Mouse (Mus musculus): ENCODE data around the gene Cenps. TPM values are rescaled to one million over a fixed set of nuclear protein-coding genes. Genes with fewer than 3 reads are reported as not detected.

Gene Cenps
- total and polyA plus RNA-seq, 2 experiments from 2014 or later = 2.0 to 10.3 TPM

DNA sequence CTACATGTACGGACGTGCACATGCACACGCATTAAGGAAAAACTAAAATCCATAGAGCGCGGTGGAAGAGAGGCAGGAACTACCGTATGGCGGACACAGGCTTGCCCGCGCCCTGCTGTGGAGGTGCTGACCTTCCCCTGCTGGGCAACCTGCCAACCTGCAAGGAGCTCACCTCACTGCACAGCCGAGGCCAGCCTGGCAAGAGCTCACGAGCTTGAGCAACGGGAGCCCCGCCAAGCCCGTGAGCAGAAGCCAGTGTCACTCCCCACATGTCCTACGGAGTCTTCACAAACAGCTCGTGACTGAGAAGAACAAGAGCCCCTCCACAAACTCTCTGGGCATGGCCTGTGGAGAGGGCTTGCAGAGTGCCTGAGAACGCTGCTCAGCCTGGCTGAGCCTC lies 55.9 kb downstream of the Cenps start:
- Histone ChIP-seq H3K9me3 (replicated peaks; ENCODE audit: control insufficient read depth, low read length) (no peaks in the 10 kb centered on the region), H3K36me3 (replicated peaks; ENCODE audit: control insufficient read depth, insufficient read depth, low read length) (no peaks in the 10 kb centered on the region), H3K4me3 (ENCODE audit: low read depth, low read length) (peak overlapping the region; percentile 10; the same call in 1 of the 2 replicates), H3K27ac (ENCODE audit: low read depth) (peak overlapping the region; percentile 77), H3K4me1 (ENCODE audit: control insufficient read depth, insufficient read depth) (peaks cover 15% of the 10 kb centered on the region; the same call in 1 of the 2 replicates), H3K27me3 (ENCODE audit: control insufficient read depth, insufficient read depth, low read length) (no peaks in the 10 kb centered on the region), H3K4me2 (ENCODE audit: low read depth, low read length) (peak overlapping the region; percentile 45), H3K9ac (replicated peaks; ENCODE audit: low read depth, low read length) (no peak overlapping the region)
- TF ChIP-seq CTCF (IDR thresholded peaks at IDR 0.05; ENCODE audit: low read depth) = no peak
- TF ChIP-seq EP300 (IDR thresholded peaks at IDR 0.05; ENCODE audit: low read depth) = peak; percentile 55; the same call in 1 of the 2 replicates
- peak; percentile 94 for ATAC-seq (ENCODE audit: insufficient read depth, low read depth)
- DNase-seq (ENCODE audit: low spot score) = peak; percentile 82
- WGBS = 32% methylated on average over 17 of the region's 17 CpGs

DNA sequence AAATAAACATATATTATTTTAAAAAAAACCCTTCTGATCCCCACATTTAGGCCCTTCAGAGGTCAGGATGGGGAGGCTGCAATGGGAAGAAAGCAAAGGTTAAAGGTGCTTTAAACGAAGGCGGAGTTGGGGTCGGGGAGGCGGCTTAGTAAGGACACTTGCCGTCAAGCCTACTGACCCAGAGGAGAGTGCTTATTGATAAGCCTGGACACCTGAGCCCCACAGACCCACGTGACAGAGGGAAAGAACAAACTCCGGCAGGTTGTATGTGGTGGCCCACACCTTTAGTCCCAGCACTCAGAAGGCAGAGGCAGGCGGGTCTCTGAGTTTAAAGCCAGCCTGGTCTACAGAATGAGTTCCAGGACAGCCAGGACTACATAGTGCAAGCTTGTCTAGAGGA lies 57.3 kb downstream of the Cenps start:
- Histone ChIP-seq H3K27ac (ENCODE audit: low read depth) (no peak overlapping the region), H3K4me1 (ENCODE audit: control insufficient read depth, insufficient read depth) (peaks cover 15% of the 10 kb centered on the region; the same call in 1 of the 2 replicates), H3K4me3 (ENCODE audit: low read depth, low read length) (no peak overlapping the region), H3K36me3 (replicated peaks; ENCODE audit: control insufficient read depth, insufficient read depth, low read length) (0 out of 2 replicates have a peak, but pooled peaks cover 4% of the 10 kb centered on the region), H3K4me2 (ENCODE audit: low read depth, low read length) (no peak overlapping the region), H3K9ac (replicated peaks; ENCODE audit: low read depth, low read length) (no peak overlapping the region), H3K9me3 (replicated peaks; ENCODE audit: control insufficient read depth, low read length) (no peaks in the 10 kb centered on the region), H3K27me3 (ENCODE audit: control insufficient read depth, insufficient read depth, low read length) (no peaks in the 10 kb centered on the region)
- no peak for ATAC-seq (ENCODE audit: insufficient read depth, low read depth)
- DNase-seq (ENCODE audit: low spot score) = no peak
- TF ChIP-seq CTCF (IDR thresholded peaks at IDR 0.05; ENCODE audit: low read depth) = no peak
- TF ChIP-seq EP300 (IDR thresholded peaks at IDR 0.05; ENCODE audit: low read depth) = no peak
- WGBS = 94% methylated on average over 8 of the region's 8 CpGs

DNA sequence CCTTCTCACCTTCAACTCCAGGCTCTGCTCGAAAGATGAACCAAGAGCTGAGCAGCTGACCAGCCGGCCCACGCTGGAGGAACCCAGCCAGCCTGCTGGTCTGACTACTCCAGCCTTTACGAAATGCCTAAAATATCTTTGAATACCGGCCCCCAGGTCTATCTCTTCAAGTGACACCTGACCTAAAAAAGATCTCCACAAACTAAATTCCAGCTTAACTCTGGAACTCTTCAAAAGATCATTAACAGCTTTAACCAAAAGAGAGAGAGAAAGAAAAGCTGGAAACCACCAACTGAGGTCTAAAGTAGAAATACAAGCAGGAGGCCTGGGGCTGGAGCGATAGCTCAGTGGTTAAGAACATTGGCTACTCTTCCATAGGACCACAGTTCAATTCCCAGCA lies 57.8 kb downstream of the Cenps start:
- Histone ChIP-seq H3K27me3 (ENCODE audit: control insufficient read depth, insufficient read depth, low read length) (no peaks in the 10 kb centered on the region), H3K27ac (ENCODE audit: low read depth) (no peak overlapping the region), H3K36me3 (replicated peaks; ENCODE audit: control insufficient read depth, insufficient read depth, low read length) (peaks cover 9% of the 10 kb centered on the region; the same call in 1 of the 2 replicates), H3K9me3 (replicated peaks; ENCODE audit: control insufficient read depth, low read length) (no peaks in the 10 kb centered on the region), H3K4me2 (ENCODE audit: low read depth, low read length) (no peak overlapping the region), H3K4me3 (ENCODE audit: low read depth, low read length) (no peak overlapping the region), H3K4me1 (ENCODE audit: control insufficient read depth, insufficient read depth) (peaks cover 15% of the 10 kb centered on the region; the same call in 1 of the 2 replicates), H3K9ac (replicated peaks; ENCODE audit: low read depth, low read length) (no peak overlapping the region)
- no peak for DNase-seq (ENCODE audit: low spot score)
- WGBS = 54% methylated on average over 6 of the region's 6 CpGs
- TF ChIP-seq EP300 (IDR thresholded peaks at IDR 0.05; ENCODE audit: low read depth) (no peak), CTCF (IDR thresholded peaks at IDR 0.05; ENCODE audit: low read depth) (no peak)
- ATAC-seq (ENCODE audit: insufficient read depth, low read depth) = no peak

DNA sequence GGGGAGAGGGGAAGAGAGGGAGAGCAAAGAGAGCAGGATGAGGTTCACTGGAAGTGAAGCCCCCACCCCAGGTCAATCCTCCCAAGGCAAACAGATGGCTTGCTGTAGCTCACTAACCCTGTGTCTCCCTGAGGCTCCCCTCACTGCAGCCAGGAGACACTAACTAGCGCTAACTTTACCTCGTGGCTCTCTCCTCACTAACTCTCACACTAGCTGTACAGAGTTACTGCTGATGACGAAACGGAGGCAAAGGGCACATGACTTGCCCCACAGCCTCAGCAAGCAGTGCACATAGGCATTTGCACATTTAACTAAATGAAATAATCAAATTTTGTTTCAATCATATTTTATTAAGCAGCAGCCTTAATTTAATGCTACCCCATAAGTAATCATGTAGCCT lies 59.2 kb downstream of the Cenps start:
- WGBS = 75% methylated on average over 4 of the region's 4 CpGs
- Histone ChIP-seq H3K4me2 (ENCODE audit: low read depth, low read length) (no peak overlapping the region), H3K9me3 (replicated peaks; ENCODE audit: control insufficient read depth, low read length) (no peaks in the 10 kb centered on the region), H3K4me1 (ENCODE audit: control insufficient read depth, insufficient read depth) (peaks cover 15% of the 10 kb centered on the region; the same call in 1 of the 2 replicates), H3K4me3 (ENCODE audit: low read depth, low read length) (no peak overlapping the region), H3K27me3 (ENCODE audit: control insufficient read depth, insufficient read depth, low read length) (no peaks in the 10 kb centered on the region), H3K36me3 (replicated peaks; ENCODE audit: control insufficient read depth, insufficient read depth, low read length) (peaks cover 12% of the 10 kb centered on the region; the same call in 1 of the 2 replicates), H3K27ac (ENCODE audit: low read depth) (no peak overlapping the region), H3K9ac (replicated peaks; ENCODE audit: low read depth, low read length) (no peak overlapping the region)
- DNase-seq (ENCODE audit: low spot score) (no peak), ATAC-seq (ENCODE audit: insufficient read depth, low read depth) (no peak)
- TF ChIP-seq EP300 (IDR thresholded peaks at IDR 0.05; ENCODE audit: low read depth) (no peak), CTCF (IDR thresholded peaks at IDR 0.05; ENCODE audit: low read depth) (no peak)

Other genes with a start within 250 kb of the Cenps start
- 43.9 and 49.2 TPM in 2 replicates for gene Pex14, start 37.8 kb downstream of the Cenps start, total RNA-seq (2014; rRNA removed; ENCODE audit: low replicate concordance)
- 35.4 and 38.1 TPM in 2 replicates for gene Pex14, start 37.8 kb downstream of the Cenps start, polyA plus RNA-seq (2015; fragmentation: Nextera tagmentation; extraction: Ambion mirVana)
- gene Dffa, start 33.5 kb downstream of the Cenps start, total RNA-seq (2014; rRNA removed; ENCODE audit: low replicate concordance) = 13.3 and 20.8 TPM in 2 replicates
- 22.9 and 26.2 TPM in 2 replicates for gene Dffa, start 33.5 kb downstream of the Cenps start, polyA plus RNA-seq (2015; fragmentation: Nextera tagmentation; extraction: Ambion mirVana)
- gene Cort, start 10.9 kb downstream of the Cenps start, total RNA-seq (2014; rRNA removed; ENCODE audit: low replicate concordance) = not detected in 2 replicates
- not detected in 2 replicates for gene Cort, start 10.9 kb downstream of the Cenps start, polyA plus RNA-seq (2015; fragmentation: Nextera tagmentation; extraction: Ambion mirVana)
- gene Pgd, start 29.1 kb upstream of the Cenps start, total RNA-seq (2014; rRNA removed; ENCODE audit: low replicate concordance) = 18.5 and 27.1 TPM in 2 replicates
- 48.4 and 49.8 TPM in 2 replicates for gene Pgd, start 29.1 kb upstream of the Cenps start, polyA plus RNA-seq (2015; fragmentation: Nextera tagmentation; extraction: Ambion mirVana)
- gene Kif1b, start 170.1 kb upstream of the Cenps start, total RNA-seq (2014; rRNA removed; ENCODE audit: low replicate concordance) = 62.9 and 63.3 TPM in 2 replicates
- gene Kif1b, start 170.1 kb upstream of the Cenps start, polyA plus RNA-seq (2015; fragmentation: Nextera tagmentation; extraction: Ambion mirVana) = 44.2 and 45.0 TPM in 2 replicates